Mouse (Mus musculus) CH12.LX (cell line): Measurements from ENCODE around the gene Ttc17.

ENCODE experiments used
- CTCF ChIP-seq, 2 experiments: IDR thresholded peaks in 1 of 2; conservative IDR thresholded peaks in 1 of 2; 2 replicates each; pipeline ENCODE4 v1.5.1; 2011 to 2012; ENCODE audit warnings: low read depth in 2 of 2, low read length in 2 of 2, improper control_type of control experiment in 1 of 2, inconsistent platforms in 1 of 2, mild to moderate bottlenecking in 1 of 2, moderate library complexity in 1 of 2
- EP300 ChIP-seq: IDR thresholded peaks from 2 replicates; pipeline ENCODE4 v1.6.1; 2011; ENCODE audit warnings: low read length, improper control_type of control experiment
- POLR2A ChIP-seq: IDR thresholded peaks from 2 replicates; pipeline ENCODE4 v1.6.1; 2011; ENCODE audit warnings: low read depth, mild to moderate bottlenecking, improper control_type of control experiment, low read length
- SIN3A ChIP-seq: IDR thresholded peaks from 2 replicates; pipeline ENCODE4 v1.6.1; 2012; ENCODE audit warnings: low read length, improper control_type of control experiment, inconsistent platforms

DNA sequence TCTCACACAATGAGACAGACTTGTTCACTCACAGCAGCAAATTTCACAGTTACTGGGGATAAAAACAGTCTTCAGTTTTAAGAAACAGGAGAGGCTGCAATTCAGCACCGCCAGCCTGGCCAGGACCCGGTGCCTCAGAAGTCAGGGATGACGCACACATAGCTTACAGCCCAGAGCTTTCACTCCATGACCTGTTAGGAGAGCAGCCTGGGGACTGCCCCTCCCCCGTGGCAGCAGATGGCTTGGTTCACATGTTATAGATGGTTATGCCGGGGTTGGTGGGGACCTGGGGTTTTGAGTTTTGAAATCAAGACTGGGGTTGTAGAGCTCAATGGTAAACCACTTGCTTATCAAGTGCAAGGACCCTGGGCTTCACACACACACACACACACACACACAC, 104.1 kb downstream of the Ttc17 start:
- TF ChIP-seq CTCF (conservative IDR thresholded peaks at IDR 0.05 in 1 of 2, IDR thresholded peaks at IDR 0.05 in 1 of 2; ENCODE audit: low read depth in 2 of 2, low read length in 2 of 2) = no peak
- no peak for TF ChIP-seq POLR2A
- TF ChIP-seq EP300 = no peak
- TF ChIP-seq SIN3A = no peak
